Mouse (Mus musculus): ENCODE data around the gene Tmem199.
A peak's percentile ranks its signal among the peaks of the same experiment; 100 is the strongest.
"Not testable (repeated sequence)": the region's sequence is repeated elsewhere in the genome, so short reads cannot be mapped to it uniquely, and the experiment has no call there.

The Tmem199 gene

DNA sequence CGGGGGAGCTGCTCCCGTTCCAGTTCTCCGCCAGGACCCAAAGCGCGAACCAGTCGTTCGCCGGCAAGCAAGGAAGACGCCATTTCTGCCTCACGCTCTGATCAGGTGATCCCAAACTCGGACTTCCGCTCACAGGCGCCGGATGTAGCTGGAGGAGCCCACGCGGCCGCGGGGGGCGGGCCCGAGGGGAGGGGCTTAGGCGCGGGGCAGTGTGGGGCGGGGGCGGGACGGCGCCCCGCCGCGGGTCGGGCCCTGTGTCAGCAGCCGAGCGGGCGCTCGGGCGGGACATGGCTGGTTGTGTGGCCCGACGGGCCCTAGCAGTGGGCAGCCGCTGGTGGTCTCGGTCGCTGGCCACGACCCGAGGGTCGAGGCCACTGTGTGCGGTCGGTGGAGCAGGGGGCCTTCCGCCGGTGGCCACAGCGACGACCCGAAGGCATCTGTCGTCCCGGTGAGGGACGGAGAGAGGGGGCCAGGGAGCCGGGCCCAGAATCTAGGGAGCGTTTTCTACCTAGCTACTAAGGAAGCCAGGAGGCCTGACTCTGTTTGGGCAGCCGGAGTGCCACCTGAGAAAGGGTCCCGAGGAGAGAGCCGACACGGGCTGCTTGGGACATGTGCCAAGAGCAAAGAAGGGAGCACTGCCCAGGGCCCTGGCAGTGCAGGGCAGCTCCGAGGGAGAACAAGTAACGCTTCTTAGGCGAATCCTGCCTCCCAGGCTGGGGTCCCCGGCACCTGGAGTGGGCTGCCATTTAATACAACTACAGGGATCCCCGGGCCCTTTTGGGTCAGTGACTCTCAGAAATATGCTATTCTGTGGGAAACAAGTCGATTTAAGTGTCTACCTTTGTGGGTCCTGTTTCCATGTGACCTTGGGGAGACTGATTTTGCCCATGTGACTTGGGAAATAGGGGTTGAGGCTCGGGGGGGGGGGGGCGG is at the start of gene Tmem199, which contains the start of gene Poldip2:
Gene Tmem199 (minus strand): TSS at position 148 of the 933 bp plus-strand sequence.
Gene Poldip2 (plus strand): TSS at position 169 of the 933 bp plus-strand sequence.
- DNase-seq (ENCODE audit: low read depth in 2 of 2, low spot score in 2 of 2) = peak; percentile 81 to 85

DNA sequence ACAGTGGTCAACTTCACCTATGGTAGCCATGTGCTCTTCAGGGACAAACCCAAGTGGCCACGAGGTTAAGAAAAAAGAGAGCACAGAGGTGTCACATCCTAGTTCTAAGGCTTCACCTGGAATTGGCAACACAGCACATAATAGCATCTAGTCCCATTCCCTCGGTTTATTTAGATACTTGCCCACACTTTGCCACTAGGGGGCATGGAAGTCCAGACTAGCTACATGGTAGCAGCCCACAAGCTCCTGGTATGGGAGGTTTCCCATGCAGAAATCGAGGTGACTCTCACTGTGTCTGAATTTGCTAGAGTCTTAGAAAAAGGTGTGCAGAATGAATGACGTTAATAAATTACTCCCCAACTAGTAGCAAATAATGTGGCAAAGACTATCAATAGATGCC is 48.5 kb upstream of the Tmem199 start:
- DNase-seq (ENCODE audit: low read depth in 2 of 2, low spot score in 2 of 2) = peak; percentile 52 to 69

DNA sequence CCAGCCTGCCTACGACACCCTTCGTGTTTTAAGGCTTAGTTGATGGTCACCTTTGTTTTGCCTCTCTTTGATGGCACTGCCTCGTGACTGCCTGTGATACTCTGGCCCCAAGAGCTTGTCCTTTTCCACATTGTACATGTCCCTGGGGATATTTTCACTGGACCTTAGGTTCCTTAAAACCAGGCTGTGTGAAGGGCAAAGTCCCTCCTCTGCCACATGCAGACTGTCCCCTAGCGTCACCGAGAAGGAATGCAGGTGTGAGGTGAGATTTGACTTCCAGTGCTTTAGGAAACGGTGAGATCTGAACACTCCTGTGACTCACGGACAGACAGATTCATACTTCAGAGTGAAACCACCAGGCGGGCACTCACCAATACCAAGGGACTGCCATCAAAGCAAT is 45.3 kb upstream of the Tmem199 start:
- DNase-seq (ENCODE audit: low read depth in 2 of 2, low spot score in 2 of 2) = no peak

DNA sequence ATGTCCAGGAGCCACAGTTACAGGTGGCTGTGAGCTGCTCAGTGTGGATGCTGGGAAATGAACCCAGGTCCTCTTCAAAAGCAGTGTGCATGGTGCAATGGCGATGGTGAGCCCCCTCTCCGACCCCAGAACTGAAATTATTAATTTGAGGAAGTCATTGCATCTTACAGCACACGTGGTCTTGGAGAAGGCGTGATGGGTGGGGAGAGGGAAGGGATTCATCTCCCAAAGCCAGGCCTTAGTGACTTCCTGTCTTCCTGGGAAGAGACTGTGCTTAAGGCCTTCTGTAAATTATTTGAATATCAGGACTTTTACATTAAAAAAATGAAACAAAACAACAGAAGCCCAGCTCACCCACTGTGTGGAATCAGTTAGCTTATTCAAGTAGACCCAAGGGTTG is 44.1 kb upstream of the Tmem199 start:
- DNase-seq (ENCODE audit: low read depth in 2 of 2, low spot score in 2 of 2) = no peak

DNA sequence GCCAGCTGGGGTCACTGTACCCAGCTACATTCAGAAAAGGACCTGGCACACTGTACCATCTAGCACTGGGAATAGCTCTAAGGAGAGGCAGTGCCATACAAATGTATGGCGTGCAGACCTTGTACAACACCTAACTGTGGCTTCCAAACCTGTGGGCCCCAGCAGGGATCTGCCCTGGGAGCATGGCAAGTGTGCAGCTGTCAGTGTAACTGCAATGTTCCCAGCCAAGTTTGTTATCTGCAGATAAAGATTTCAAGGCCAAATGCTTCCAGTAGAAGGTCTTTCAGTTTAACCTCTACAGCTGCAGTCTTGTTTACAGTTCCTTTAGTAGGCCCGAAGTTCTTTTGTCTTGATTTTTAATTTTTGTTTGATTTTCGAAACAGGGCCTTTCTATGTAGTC is 43.7 kb upstream of the Tmem199 start:
- no peak for DNase-seq (ENCODE audit: low read depth in 2 of 2, low spot score in 2 of 2)

DNA sequence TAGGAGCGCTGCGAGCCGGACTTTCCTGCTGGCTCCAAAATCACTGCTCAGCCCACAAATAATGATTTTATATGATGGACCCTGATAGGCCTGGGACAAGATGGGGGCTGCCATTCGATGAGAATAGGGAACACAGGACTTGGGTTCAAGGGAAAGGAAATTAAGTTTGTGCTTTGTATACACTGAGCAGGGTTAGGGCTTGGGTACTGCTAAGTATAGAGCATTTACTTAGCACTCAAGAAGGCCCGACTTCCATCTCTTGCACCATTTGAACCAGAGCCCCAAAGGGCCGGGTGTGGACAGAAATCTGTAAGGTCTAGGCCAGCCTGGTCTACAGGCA is 39.1 kb upstream of the Tmem199 start:
- DNase-seq (ENCODE audit: low read depth in 2 of 2, low spot score in 2 of 2) = no peak

DNA sequence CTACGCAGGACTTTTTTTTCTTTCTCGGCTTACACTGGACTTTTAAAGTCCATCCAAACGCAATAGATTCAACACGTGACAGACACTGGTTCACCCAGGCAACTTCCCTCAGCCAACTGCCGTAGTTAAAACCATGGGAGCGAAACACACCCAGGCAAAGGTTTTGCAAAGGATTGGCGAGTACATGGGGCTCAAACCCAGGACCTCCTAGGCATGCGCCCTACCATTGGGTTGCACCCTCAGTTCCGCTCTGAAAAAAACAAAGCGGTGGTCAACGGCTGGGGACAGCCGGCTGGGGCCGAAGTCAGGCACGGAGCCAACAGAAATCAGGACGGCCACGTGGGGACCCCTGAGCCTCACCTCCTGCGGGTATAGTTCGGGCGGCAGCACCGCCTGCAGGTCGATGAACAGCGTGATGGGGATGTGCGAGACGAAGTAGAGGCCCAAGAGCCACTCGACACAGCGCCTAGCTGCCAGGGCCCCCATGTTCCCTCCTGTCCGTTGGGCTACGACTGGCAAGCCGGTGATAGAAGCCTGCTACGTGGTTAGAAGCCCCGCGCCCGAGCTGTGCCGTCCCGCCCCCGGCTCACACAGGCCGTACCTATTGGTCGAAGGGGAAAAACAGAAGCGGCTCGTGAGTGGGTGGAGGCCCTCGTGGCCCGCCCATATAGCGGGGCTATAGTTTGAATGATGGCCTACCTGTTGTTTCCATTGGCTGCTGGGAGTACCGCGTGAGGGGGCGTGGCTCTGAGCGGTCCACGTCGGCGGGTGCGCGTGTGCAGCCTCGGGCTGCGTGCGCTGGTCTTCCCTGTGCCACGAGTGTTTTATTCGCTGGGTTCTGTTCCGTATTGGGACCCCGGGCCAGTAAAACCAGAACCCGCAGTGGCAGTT is 38.4 kb upstream of the Tmem199 start, which contains the start of gene Tmem97:
Gene Tmem97 (minus strand): TSS at position 610 of the 891 bp plus-strand sequence.
- DNase-seq (ENCODE audit: low read depth in 2 of 2, low spot score in 2 of 2) = peak; percentile 87 to 92

DNA sequence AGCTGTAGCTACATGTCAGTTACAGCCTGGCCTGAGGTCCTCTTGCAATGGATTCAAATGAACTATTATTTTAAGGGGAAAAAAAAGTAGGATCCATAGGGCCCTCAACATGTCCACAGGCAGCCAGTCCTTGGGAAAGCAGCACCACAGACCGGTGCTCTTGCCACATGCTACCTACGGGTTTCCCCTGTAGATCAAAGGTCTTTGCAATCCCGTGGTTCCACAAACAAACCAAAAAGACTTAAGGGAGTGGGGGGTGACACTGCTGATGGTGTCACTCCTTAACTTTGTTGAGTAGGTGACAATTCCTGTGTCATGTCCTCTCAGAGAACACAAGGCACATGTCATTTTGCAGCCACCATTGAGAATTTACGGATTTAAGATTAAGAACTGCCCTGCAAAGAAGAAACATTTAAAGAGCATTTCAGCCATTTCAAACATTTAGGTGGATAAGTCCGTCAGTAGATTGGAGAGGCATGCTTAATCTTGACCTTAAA is 37.6 kb upstream of the Tmem199 start:
- no peak for DNase-seq (ENCODE audit: low read depth in 2 of 2, low spot score in 2 of 2)

DNA sequence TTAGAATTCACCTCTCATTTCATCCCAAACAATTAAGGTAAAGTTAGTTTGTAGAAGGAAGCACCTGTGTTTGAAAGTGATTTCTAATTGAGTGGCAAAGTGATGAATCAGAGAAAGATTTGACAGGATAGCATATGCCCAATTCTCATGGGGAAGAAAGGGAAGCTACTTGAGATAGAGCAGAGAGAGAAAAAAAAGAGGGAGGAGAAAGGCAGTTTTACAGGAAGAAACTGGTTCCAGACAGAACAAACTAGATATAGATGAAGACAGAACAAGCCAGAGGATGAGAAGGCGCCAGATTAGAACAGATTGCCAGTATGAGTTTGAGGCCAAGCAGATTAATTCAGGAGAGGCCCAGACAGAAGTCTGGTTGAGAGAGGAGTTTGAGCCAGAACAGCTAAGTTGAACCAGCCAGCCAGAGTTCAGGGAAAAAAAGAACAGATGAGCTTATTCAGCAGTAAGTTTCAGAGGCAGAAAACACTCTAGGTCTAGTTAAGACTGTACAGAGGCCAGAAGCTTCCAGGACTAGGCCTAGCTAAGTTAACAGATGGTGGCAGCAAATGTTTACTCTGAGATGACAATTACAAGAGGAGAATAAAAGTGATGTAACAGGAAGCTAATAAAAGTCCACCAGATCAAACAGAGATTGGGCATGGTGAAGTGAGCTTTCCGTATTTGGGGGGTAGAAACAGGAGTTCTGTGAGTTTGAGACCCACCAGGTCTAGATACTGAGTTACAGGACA is 35.9 kb upstream of the Tmem199 start:
- no peak for DNase-seq (ENCODE audit: low read depth in 2 of 2, low spot score in 2 of 2)

DNA sequence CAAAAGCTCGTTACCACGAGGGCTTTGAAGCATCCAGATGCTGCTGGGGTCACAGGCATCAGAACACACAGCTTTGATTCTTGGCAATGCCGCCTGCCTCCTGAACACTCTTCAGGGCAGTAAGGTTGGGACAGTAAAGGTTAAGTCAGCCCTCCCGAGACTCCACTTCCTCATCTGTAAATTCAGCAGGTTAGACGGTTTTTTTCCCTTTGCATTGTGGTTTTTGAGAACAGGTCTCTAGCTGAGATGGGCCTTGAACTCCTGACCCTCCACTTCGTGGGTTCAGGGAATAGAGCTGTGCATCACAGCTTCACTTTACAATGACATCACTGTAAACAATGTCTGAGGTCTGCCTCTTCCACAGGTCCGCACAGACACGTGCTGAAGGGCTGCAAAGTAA is 33.2 kb upstream of the Tmem199 start:
- DNase-seq (ENCODE audit: low read depth in 2 of 2, low spot score in 2 of 2) = no peak

DNA sequence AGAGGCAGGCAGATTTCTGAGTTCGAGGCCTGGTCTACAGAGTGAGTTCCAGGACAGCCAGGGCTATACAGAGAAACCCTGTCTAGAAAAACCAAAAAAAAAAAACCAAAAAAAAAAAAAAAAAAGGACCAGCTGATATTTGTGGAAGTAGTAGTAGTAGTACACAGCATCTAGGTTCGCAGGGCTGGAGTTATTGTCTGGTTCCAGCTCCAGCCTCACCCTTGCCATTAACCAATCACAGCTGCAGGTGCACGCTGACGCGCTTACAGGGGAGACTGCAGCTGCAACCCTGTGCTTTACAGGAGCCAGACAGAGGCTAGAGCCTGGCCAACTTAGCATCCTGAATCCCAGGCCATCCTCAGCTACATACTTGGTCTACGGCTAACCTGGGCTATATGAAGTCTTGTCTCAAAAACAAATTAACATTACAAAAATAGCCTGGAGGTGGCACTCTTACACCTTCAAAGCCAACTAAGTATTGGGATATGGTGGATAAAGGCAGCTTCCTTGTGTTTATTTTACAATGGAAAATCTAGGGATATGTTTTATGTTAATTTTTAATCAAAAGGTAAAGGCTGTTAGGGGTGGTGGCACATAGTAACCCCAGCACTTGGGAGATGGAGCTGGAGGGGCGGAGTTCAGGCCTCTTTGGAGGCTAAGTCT is 32.6 kb upstream of the Tmem199 start:
- DNase-seq (ENCODE audit: low read depth in 2 of 2, low spot score in 2 of 2) = no peak

DNA sequence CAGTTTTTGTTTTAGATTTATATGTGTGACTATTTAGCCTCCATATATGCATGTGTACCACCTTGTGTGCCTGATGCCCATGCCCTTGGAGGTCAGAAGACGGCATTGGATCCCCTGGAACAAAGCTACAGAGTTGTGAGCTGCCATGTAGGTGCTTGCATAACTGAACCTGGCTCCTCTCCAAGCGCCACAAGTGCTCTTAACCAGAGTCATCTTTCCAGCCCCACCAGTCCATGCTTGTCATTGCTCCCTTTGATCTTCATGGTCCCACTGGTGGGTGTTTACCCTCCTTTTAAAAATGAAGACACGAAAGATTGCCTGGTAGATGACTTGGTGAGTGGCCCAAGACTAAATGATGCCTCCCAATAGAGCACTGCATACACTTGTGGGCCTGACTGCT is 28.4 kb upstream of the Tmem199 start:
- DNase-seq (ENCODE audit: low read depth in 2 of 2, low spot score in 2 of 2) = no peak

DNA sequence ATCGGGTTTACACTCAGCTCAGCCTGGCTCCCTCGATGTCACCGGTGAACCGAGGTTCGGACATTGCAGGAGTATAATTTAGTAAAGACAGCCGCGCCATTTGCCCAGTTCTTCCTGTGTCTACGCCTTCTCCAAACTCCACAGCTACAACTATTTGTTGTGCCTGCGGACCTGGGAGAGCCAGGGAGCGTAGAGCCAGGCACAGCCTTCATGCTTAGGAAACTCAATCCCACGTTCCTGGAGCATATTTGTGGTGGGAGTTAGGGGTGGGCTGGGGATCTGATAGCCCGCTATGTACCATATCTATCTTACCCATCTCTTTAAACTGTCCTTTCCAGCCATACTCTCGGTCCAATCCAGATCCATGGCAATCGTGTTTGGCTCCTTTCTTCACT is 24.7 kb upstream of the Tmem199 start:
- no peak for DNase-seq (ENCODE audit: low read depth in 2 of 2, low spot score in 2 of 2)

DNA sequence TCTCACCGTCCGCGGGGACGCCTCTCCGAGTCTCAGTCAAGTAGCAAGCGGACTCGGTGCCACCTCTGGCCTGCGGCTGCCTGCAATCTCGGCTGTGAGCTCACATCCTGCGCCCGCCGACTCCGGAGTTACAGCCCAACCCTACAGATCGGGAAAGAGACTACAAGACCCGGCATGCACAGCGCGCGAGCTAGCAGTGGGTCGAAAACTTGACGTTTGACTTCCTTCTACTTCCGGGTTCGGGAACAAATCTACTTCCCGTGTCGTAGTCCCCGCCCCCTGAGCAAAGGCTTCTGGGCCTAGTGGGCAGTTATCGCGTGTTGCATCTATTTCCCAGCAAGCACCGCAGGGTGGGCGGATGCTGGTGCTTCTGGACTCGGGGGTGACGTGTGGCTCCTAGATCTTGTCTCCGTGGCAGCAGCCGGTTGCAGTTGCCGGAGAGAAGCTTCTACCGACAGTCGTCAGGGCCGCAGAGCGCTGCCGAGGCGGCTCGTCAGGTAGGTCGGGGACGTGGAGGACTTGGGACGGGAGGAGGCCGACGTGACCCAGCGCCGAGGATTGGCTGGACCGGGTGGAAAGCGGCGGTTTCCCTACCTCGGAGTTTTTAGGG is 24.2 kb upstream of the Tmem199 start, which contains the start of the genes Tnfaip1 and Ift20:
Gene Tnfaip1 (minus strand): TSS at position 253 of the 610 bp plus-strand sequence.
Gene Ift20 (plus strand): TSS at position 282 of the 610 bp plus-strand sequence.
- peak; percentile 96 to 97 for DNase-seq (ENCODE audit: low read depth in 2 of 2, low spot score in 2 of 2)

DNA sequence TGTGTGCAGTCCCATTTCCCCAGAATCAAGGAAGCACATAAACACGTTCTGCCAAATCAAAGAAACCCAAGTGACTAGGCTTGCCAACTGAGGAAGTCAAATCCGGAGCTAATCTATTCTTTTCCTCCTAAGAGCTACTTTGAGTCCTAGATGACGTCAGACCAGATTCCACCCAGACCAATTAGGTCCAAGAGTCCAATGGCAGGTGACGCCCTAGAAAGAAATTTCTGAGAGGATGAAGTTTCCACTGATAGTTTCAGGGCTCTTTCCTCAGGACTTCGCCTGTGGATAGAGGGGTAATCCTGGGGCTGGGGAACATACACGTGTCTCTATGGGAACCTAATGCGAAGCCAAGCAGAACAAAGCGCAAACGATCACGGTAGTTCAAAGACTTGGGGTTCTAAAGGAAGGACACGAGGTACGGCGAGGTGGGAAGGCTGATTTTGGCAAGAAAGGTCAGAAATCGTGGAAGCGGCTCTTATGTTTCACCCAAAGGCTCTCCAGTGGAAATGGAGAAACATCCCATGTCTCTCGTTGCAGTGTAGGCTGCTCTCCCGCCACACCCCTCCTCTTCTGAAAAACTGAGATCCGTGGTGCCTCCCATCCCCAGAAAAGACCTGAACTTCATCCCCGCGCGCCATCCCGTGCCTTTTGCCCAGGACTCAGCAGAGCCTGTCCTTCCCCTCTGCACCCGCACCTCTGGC is 23.6 kb upstream of the Tmem199 start:
- peak in 1 of 2 experiments; percentile 13 for DNase-seq (ENCODE audit: low read depth in 2 of 2, low spot score in 2 of 2)

DNA sequence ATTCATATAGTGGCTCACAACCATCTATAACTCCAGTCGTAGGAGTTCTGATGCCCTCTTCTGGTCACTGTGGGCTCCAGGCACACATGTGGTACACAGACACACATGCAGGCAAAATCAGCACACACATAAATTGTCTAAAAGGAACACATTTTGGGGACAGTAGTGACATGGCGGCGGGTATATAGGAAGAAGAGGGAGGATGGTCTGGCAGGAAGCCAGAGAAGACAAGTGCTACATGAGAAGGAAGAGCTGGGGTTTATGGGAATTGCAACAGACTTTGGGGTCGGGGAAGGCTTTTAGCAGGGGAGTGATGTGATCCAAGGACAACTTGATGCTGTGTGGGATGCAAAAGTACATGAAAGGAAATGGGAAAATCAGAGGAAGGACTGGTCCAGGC is 22.5 kb upstream of the Tmem199 start:
- DNase-seq (ENCODE audit: low read depth in 2 of 2, low spot score in 2 of 2) = no peak

DNA sequence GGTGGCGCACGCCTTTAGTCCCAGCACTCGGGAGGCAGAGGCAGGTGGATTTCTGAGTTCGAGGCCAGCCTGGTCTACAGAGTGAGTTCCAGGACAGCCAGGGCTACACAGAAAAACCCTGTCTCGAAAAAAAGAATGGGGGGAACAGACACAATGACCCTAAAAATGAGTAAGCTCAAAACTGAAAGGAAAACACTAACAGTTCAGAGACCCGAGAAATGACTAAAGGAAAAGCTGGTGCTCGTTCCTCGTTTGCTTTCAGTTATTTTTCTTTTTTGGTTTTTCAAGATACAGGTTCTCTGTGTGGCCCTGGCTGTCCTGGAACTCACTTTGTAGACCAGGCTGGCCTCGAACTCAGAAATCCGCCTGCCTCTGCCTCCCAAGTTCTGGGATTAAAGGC is 19.5 kb upstream of the Tmem199 start:
- not testable (repeated sequence) for DNase-seq (ENCODE audit: low read depth in 2 of 2, low spot score in 2 of 2)

DNA sequence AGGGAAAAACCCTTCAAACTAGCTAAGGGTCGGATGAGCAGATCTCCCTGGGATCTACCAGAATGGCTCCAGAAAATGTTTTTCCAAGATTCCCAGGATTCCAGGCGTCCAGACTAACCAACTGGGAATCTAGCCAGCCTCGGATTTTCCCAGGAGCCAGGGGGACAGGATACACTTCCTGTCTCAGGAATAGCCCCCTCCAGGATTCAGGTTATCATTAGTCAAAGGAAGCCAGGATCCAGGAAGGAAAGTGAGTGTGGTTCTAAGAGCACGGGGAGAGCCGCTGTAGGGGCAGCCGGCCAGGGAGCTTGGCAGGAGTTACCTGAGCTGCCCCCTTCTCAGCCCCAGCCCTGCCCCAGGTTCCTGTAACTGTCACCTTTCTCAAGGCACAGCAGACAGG is 19.1 kb upstream of the Tmem199 start:
- DNase-seq (ENCODE audit: low read depth in 2 of 2, low spot score in 2 of 2) = no peak

DNA sequence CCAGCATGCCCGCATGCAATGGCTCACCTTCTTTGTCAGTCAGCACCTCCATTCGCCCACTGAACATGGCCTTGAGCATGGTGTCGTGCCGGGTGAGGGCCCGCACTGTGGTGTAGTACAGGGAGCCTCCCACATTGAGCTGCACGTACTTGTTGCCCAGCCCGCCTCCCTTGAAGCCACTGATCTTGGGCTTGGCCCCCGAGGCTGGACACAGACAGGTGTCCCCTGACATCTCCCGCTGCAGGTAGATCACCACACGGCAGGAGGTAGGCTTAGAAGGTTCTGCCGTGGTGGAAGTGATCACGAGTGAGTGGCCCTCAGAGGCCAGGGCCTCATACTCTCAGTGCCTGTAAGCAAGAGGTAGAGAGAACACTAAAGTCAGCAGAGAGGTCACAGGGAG is 18.0 kb upstream of the Tmem199 start:
- DNase-seq (ENCODE audit: low read depth in 2 of 2, low spot score in 2 of 2) = no peak
